Mouse (Mus musculus) common myeloid progenitor, adult 5-6 weeks (primary cell): ENCODE measurements at regions not wholly inside any gene's neighbourhood (a gene's known extent, or its start where the extent isn't known, plus 50 kb on each side); places are given as distances from the start of the nearest gene placed in this dataset.
"Not testable (repeated sequence)": the region's sequence is repeated elsewhere in the genome, so short reads cannot be mapped to it uniquely, and the experiment has no call there.

Source experiments
- ATAC-seq: replicated peaks from 2 replicates; pipeline ENCODE4 v1.8.0; 2016; ENCODE audit warnings: low read depth, mild to moderate bottlenecking, moderate TSS enrichment, inconsistent platforms; ENCODE audit not compliant: poor library complexity, severe bottlenecking

DNA sequence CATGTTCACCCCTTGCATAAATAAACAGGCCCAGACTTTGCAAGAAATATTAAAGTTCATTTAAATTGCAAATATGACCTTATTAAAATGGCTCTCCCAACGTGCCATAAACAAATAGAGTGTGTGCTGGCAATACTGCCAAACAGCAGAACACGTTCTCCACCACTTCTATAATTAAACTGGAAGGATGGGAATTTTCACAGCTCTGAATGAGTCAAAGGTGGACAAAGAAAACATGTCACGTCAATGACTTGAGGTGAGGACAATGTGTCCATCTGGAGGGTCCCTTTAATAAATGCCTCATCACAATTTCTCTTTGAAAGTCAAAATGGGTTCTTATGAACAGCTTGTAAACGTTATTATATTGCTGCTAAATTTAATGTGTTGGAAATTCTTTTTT lies 114.8 kb downstream of the Galc start:
- no peak for ATAC-seq

DNA sequence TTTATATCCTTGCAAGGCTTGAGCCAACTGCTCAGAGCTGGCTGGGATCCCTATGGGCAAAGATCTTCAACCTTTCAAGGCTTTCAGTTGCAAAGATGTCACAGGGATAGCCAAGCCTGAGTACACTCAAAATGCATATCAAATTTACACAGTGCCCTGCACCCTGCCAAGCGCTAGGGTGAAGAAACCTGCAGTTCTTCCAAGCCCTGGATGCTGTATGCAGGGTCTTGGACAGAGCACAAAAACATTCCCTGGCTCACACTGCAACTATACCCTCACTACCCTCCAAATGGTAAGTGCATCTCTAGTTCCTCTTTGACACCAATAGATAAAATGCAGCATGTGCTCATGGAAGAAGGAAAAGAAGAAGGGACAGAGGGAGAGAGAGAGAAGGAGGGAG lies 116.1 kb downstream of the Galc start:
- ATAC-seq: no peak

DNA sequence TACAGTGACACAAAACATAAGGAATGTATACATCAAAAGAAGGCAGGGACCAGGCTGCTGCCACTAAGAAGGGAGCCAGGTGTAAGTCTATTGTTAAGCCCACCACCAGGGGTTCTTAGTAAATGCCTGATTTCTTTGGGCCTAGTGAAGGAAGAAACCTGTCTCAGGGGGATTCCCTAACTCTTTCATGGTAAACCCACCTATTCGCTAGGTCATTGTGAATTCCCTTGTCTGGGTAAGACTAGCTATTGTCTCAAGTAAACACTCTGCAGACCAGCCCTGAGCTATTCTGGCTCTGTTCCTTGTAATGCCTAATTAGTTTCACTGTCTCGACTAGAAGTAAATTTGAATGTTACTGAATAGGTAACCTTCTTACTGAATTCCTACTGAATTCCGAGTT lies 119.4 kb downstream of the Galc start:
- not testable (repeated sequence) for ATAC-seq

DNA sequence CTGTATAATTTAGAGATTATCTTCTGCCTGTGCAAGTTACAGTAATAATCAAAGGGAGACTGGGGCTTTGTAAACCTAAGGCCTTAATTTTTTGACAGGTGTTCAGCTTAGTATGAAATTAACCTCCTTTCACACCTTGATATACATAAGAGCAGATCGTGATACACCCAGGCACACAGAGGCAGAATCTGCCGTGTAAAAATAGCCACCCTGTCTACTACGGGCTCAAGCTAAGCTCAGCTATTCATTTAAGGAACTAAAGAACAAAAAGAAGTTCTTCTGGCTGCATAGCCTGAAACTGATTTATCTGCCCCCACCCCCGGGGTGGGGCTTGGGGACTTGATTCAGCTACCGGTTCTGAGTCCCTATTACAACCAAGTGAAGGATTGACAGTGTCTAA lies 128.0 kb downstream of the Galc start:
- ATAC-seq: no peak

DNA sequence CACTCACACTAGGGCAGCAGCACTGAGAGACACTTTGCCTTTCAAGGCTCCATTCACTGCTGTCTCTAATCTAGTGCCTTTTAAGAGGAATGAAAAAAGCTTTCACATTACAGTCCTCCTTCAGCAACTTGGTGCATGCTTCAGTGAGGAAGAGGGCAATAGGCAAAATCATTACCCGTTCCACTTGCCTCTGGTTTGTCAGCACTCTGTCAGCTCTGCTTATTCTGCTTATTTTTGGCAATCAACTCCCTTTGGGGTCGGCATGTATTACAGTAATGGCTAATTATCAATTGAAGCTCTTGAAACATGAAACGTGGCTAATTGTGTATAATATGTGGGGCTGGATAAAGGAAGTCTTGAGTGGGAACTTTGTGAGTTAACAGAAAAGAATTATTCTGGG lies 135.7 kb downstream of the Galc start:
- ATAC-seq: no peak

DNA sequence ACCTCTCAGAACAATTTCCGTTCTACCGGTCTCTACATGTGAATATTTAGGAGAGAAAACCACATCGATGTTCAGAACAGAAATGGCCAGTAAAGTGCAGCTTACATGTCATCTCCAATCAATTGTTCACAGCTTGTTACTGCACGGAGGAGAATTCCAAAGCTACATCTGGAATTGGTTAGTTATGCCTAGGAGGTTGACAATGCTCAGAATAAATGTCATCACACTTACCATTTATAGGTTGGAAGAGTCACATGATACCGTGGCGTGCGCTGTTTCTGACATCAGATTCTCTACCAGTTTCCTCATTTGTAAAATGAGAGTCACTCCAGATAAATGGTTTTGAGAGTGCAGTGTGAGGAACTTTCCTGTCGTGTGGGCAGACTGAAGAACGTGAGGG lies 151.2 kb downstream of the Galc start:
- ATAC-seq: no peak

DNA sequence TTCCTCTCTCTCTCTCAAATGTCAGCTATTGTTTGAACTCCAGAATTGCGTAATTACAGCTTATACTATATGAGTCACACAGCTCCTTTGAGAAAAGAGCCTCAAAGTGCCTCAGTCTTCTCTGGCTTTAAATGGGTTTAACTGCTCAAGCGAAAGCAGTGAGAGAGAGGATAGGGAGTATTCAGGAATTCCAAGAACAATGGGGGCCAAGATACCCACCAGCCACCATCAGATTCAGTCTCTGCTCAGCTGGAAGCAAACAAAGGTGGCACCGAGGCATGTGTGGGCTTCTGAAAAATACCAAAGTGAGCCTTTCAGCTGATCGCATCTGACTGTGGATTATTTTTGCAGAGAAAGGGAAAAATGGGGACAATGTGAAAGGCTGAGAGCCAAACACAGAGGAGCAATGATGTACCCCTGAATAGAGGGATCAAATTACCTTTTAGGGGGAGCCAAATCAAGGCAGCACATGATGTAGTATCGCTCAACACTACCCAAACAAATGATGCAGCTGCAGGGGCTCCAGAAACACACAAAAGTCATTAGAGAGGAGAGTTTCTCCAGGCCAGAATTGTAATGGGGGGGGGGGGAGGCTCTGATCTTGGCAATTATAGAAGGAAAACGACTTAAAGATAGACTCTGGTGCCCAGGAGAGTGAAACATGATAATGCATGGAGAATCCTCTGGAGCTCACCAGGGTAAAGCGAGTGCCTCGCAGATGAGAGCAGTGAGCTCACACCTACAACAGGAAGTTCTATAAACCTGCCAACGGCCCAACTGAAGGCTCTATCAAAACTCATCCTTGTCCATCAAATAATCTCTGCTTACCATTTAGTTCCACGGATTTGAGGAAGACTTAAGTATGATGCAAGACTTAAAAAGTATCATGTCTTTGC lies 152.2 kb downstream of the Galc start:
- no peak for ATAC-seq

DNA sequence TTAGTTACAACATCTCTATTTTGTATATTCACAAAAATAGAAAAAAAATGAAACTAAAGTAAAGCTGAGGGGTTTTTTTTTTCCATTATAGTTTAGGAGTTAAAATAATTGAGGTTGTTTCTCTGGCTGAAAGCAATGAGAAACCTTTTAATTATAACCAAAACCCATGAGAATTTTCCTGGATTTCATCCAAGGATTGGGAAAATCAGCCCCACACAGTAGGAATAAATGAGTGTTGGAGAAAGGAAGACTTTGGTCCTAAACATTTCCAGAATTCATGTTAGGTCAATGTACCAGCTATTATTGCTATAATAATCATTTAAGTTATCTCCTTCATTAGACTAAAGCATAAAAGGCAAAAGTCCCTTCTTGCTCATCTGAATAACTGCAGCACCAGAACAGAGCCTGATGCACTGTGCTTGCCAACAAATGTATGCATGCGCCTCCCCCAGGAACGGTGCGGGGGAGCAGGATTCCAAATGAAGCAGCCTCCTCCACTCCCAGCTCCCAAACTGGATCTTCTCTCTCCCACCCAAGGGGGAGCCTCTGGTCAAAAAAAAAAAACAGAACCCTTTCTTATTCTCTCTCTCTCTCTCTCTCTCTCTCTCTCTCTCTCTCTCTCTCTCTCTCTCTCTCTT lies 153.0 kb downstream of the Galc start:
- no peak for ATAC-seq

DNA sequence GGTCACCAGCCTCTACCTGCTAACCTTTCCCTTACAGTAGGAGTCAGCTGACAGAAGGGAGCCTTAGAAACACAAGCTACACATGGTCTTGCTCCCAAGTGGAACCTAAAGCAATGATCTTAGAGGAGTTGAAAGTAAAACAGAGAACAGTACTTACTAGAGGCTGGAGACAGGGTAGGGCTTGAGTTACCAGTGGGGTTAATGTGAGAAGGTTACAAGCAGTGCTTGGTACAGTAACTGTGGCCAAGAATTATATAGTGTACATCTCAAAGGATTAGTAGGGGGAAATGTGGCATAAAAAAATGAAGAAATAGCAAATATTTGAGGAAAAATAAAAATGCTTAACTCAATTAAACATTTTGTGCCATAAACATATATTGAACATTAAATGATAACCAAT lies 153.5 kb downstream of the Galc start:
- ATAC-seq: no peak

DNA sequence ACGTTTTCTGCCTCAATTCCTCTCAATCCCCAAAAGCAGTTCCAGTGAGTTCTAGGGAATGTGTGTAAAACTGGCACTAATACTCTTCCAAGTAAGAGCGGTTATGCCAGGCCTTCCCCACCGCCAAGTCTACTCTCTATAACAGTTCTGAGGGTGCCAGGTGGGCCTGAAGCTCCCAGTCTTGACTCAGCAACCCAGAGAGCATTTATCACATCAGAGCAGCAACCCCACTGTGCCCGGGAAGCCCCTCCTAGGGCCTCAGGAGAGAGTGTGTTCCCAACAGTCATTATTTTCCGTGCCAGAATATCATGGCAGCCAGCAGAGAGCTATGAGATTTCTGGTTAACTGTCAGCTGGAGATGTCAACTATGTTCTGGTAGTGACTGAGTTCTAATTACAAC lies 169.1 kb downstream of the Galc start:
- ATAC-seq: no peak

DNA sequence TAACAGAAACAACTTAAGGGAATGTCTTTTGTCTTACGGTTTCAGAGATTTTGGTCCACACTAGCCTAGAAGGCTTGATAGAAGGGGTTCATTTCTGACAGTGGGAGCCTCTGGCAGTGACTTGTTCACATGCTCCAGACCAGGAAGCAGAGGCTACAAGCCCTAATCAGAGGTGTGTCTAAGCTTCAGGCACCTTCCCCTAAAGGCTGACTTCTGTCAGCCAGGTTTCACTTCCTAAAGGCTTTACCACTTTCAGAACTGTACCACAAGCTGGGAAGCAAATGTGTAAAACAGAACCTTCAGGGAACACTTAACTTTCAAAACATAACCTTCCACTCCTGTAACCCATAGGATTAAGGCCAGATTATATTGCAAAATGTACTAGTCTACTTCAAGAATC lies 180.9 kb downstream of the Galc start:
- no peak for ATAC-seq

DNA sequence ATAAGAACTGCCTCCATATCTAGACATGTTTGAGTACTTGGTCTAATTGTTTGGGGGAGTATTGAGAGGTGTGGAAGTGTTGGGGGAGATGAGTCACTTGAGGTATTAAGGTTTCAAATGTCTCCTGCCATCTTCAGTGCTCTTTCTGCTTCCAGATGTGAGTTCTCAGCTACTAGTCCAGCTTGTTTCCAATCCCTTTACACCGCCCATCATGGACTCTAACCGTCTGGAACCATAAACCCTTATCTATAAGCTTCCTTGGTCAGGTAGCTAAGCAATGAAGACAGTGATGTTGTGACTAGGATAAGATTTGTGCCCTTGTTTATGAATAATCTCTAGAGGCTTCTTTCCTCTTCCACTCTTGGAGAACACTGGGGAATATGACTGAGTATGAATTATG lies 183.7 kb downstream of the Galc start:
- ATAC-seq: no peak

DNA sequence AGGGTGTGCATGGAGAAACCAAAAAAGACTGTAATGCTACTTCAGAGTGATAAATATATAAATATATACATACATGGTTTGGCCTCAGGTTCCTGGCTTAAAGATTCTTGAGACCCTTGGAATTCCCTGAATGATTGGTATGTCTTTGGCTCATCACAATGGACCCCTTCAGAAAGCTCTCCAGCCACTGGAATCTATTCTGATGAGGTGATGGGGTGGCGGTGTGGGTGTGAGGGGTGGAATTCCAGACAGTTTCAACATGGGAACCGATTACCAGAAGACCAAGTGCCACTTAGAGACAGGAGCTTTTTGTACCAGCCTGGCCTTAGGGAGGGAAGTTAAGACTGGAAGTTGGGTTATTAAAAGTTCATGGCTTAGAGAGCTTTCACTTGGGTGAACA lies 190.1 kb downstream of the Galc start:
- no peak for ATAC-seq

DNA sequence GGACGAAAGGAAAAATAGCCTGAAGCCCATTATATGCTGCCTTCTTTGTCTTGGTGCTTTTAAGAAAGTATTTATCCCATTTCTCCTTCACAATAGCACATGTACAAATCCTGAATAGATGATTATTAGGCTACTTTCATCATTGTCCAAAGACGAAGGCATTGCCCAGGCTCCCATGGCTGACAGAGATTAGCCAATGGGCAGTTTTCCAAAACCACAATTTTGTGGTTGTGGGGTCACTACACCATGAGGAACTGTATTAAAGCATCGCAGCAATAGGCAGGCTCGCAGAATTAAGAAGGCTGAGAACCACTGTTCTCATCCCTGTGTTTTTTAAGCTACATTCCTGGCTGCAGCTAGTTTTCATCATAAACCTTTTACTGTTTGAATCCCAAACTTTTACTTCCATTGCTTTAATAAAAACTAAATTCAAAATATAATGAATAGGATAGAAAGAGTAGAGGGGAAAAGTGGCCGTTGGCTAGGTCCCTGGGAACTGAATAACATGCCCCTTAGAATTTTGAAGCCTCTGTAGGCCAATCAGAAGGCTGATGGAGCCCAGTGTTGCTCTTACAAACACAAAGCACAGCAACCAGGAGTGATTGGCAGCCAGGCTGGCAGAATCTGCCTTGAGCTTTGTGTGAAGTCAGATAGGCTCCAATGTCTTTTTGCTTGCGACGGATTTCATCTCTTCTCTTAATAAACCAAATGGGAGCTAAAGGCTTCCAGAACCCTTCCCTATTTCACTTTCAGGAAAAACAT lies 199.7 kb downstream of the Galc start:
- 0 out of 2 replicates have a peak, but pooled peaks have one; percentile 15 for ATAC-seq

DNA sequence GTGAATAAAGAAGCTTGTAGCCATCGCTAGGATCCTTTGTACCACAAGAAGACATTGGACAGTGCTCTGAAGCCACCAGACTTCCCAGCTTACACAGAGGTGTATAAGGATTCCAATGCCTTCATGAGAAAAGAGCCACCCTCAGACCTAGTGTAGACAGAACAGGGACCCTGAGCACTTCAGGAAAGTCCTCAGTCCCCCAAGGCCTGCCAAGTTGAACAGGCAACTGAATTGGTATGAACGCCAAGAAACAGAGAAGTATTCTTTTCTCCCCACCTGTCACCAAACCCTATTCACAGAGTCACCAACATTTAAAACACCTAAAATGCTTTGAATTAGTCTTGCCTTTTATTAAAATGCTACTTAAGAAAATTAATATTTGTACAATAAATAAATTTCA lies 200.3 kb downstream of the Galc start:
- ATAC-seq: no peak

DNA sequence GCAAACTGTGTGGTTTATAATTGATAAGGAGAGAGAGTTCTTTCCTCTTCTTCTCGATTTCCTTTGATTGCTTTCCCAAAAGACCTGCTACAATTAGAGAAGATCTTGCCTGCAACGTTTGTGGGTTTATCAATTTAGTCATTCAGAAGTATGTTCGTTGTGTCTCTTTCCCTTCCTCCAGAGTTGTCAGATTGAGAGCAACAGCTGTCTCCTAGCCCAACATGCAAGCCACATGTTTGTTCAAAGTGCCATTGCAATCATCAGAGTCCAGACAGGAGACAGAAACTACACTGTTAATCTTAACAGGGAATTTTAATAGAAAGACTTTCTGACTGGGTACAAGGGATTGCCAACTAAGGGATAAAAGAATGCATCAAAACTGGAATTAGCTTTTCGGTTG lies 208.3 kb downstream of the Galc start:
- ATAC-seq: no peak

DNA sequence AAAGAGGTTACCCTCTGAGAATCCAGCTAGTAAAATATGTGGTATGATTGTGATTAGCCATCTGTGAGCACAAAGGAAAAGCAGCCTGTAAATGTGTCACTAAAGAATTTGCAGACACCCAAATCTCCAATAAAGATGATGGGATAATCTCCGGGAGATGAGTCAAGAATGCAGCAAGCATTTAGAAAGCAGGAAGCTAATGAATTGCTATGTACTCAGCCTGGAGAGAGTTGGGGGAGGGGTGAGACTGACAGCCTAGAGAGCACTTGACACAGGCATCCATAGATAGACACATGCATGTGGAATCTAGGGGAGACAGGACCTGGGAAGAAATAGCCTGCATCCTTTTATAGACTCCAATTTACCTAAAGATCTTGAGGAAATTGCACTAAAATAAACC lies 208.8 kb downstream of the Galc start:
- ATAC-seq: no peak

DNA sequence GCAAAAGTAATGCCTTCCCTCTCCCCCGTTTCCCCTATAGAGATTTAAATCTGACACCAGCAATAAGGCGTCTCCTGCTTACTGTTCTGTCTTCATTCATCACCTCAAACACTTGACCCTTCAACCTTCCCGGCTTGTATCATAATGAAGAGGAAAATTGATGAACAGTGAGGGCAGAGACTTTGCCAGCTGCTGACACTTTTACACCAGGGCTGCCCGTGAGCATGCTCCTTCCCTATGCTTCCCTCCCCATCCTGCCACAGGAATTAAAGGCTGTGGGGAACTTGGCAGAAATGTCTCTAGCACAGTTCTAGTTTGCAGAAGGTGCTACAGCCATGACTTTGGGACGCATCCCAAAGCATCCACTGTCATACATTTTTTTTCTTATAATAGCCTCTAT lies 209.2 kb downstream of the Galc start:
- ATAC-seq: no peak

DNA sequence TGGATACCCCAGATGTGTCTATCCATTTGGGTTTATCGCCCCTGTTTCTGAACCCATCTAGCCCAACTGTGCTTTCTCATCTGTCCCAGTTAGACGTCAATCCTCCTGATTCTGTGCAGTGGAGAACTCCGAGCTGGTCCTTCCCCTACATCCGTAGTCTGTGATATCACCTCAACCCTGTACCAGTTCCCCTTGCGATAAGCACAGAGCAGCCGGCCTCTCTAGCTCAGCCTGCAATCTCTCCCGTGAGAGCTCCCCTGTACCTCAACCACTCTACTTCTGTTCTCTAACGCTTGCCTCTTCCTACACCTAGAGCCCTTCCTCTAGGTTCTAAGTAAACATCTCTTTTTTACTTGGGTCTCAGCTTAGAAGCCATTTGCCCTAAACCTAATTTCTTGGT lies 211.5 kb downstream of the Galc start:
- no peak for ATAC-seq

DNA sequence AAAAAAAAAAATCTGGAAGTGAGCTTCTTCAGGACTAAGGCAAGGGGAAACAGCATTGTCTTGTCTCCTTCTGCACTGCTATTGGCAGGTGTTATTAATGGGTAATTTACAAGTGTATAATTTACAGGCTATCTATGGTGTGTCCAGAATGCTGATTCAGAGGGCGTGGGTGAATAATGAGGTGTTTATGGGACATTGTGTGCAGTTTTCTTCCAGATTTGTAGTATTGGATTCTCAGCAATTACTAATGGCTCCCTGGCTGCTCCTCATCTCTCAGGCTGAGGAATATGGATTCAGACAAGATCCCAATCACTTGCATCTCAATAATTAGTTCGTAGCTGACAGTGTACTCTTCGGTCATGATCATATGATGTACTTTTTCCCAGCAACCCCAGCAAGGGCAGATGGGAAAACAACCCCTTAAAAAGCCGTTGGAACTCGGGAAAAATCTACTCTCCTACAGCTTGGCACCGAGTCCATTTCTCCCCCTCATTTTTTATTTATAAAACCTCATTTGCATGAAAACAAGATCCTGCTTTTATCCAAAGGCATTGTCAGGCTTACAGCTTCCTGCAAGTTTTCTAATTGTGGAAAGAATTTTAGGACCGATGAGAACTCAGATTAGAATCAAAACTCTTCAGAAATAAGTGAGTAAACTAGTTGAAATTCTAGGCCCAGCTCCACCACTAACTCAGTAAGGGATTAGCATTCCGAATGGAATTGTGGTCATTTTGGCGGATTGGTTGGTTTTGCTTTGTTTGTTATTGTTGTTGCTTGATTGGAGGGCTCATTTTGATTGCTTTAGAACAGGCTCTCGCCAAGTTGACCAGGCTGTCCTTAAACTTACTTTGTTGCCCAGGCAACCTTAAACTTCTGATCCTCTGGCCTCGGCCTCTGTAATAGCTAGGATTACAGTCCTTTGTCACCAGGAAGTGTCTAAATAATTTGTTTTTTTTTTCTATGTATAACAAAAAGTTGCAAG lies 212.5 kb downstream of the Galc start:
- no peak for ATAC-seq
